Mouse (Mus musculus): ENCODE data around the gene Psmb3.

GRCm38 (mm10) chr11:97737600-97737999 is 34.4 kb downstream of the Psmb3 start:
- TF ChIP-seq CTCF (IDR thresholded peaks at IDR 0.05) (no peak), POLR2A (IDR thresholded peaks at IDR 0.05; ENCODE audit: insufficient read depth, low read depth, low read length) (no peak), EP300 (IDR thresholded peaks at IDR 0.05; ENCODE audit: insufficient read depth, low read depth, low read length) (no peak)
